Mouse (Mus musculus) adrenal gland (tissue): ENCODE data around the gene Smim14.

Experiments used
- intact Hi-C: fragments of 180-260 bp; cut with DNase I; formaldehyde crosslinking; loops from one replicate; pipeline ENCODE4 v1.15.1; 2025
- long read RNA-seq, 2 experiments: library from polyadenylated mRNA; unstranded; transcript quantifications; one replicate each; pipeline ENCODE4 v2.0.0; 2020; ENCODE audit warnings: borderline replicate concordance in 1 of 2; ENCODE audit not compliant: insufficient replicate concordance in 1 of 2

Smim14 gene
- long read RNA-seq, experiment 1, full-length matches to known transcripts: 90 of 103 reads
- long read RNA-seq, experiment 1, partial matches to known transcripts: 1 of 103 reads
- long read RNA-seq, experiment 1, other reads (novel, unspliced or antisense): 12 of 103 reads
- long read RNA-seq, experiment 2, full-length matches to known transcripts: 100 of 116 reads
- long read RNA-seq, experiment 2, partial matches to known transcripts: 6 of 116 reads
- long read RNA-seq, experiment 2, other reads (novel, unspliced or antisense): 10 of 116 reads

GRCm38 (mm10) chr5:65536751-65537419 is at the start of gene Smim14, which contains the start of gene Ube2k:
Gene Smim14 (minus strand): TSS chr5:65537184.
Gene Ube2k (plus strand): TSS chr5:65537233.
- intact Hi-C loops: loop anchor here (5.0 to 10.0 kb wide), 2 partner anchors 45 to 88 kb away; partner anchors contain the start of gene Gm43552

GRCm38 (mm10) chr5:65586291-65586690 is 49.3 kb upstream of the Smim14 start:
- intact Hi-C loops: no loop called here

- intact Hi-C loops: no loop called here
These were observed 41.6 kb upstream of the Smim14 start for GRCm38 (mm10) chr5:65578545-65578944.

- intact Hi-C loops: no loop called here
These were observed 38.9 kb upstream of the Smim14 start for GRCm38 (mm10) chr5:65575896-65576295.

GRCm38 (mm10) chr5:65574876-65575275 is 37.9 kb upstream of the Smim14 start:
- intact Hi-C loops: no loop called here

GRCm38 (mm10) chr5:65565486-65565885 is 28.5 kb upstream of the Smim14 start:
- intact Hi-C loops: no loop called here

- intact Hi-C loops: no loop called here
These were observed 24.3 kb upstream of the Smim14 start for GRCm38 (mm10) chr5:65561125-65561893.

GRCm38 (mm10) chr5:65557109-65557508 is 20.1 kb upstream of the Smim14 start:
- intact Hi-C loops: no loop called here

- intact Hi-C loops: no loop called here
These were observed 12.7 kb upstream of the Smim14 start for GRCm38 (mm10) chr5:65549677-65550076.

GRCm38 (mm10) chr5:65544616-65545015 is 7.6 kb upstream of the Smim14 start:
- intact Hi-C loops: no loop called here

GRCm38 (mm10) chr5:65543491-65543890 is 6.5 kb upstream of the Smim14 start:
- intact Hi-C loops: no loop called here

GRCm38 (mm10) chr5:65541889-65542288 is 4.9 kb upstream of the Smim14 start:
- intact Hi-C loops: no loop called here

GRCm38 (mm10) chr5:65539786-65540185 is 2.8 kb upstream of the Smim14 start:
- intact Hi-C loops: loop anchor here (5.0 to 10.0 kb wide), 2 partner anchors 47 to 85 kb away; partner anchors contain the start of gene Gm43552

GRCm38 (mm10) chr5:65538829-65539228 is 1.8 kb upstream of the Smim14 start:
- intact Hi-C loops: loop anchor here (5.0 to 10.0 kb wide), 2 partner anchors 47 to 86 kb away; partner anchors contain the start of gene Gm43552

GRCm38 (mm10) chr5:65538121-65538520 is 1.1 kb upstream of the Smim14 start:
- intact Hi-C loops: loop anchor here (5.0 to 10.0 kb wide), 2 partner anchors 46 to 87 kb away; partner anchors contain the start of gene Gm43552

GRCm38 (mm10) chr5:65537420-65538071 is 562 bp upstream of the Smim14 start:
- intact Hi-C loops: loop anchor here (5.0 to 10.0 kb wide), 2 partner anchors 45 to 87 kb away; partner anchors contain the start of gene Gm43552

GRCm38 (mm10) chr5:65536068-65536465 is 917 bp downstream of the Smim14 start:
- intact Hi-C loops: loop anchor here (5.0 to 10.0 kb wide), 2 partner anchors 44 to 89 kb away; partner anchors contain the start of gene Gm43552

- intact Hi-C loops: loop anchor here (2.0 to 10.0 kb wide), 3 partner anchors 43 to 161 kb away; partner anchors contain the start of gene Gm43552
These were observed 1.4 kb downstream of the Smim14 start for GRCm38 (mm10) chr5:65535457-65536067.

- intact Hi-C loops: loop anchor here (2.0 to 10.0 kb wide), 2 partner anchors 90 to 162 kb away; no protein-coding TSS in a partner anchor
These were observed 2.5 kb downstream of the Smim14 start for GRCm38 (mm10) chr5:65534496-65534895.

- intact Hi-C loops: loop anchor here (10.0 kb wide), 1 partner anchor 94 kb away; no protein-coding TSS in a partner anchor
These were observed 5.7 kb downstream of the Smim14 start for GRCm38 (mm10) chr5:65531283-65531682.
